Comparison of ENCODE assay signal across 8 mouse cellular contexts in the genomic region with DNA sequence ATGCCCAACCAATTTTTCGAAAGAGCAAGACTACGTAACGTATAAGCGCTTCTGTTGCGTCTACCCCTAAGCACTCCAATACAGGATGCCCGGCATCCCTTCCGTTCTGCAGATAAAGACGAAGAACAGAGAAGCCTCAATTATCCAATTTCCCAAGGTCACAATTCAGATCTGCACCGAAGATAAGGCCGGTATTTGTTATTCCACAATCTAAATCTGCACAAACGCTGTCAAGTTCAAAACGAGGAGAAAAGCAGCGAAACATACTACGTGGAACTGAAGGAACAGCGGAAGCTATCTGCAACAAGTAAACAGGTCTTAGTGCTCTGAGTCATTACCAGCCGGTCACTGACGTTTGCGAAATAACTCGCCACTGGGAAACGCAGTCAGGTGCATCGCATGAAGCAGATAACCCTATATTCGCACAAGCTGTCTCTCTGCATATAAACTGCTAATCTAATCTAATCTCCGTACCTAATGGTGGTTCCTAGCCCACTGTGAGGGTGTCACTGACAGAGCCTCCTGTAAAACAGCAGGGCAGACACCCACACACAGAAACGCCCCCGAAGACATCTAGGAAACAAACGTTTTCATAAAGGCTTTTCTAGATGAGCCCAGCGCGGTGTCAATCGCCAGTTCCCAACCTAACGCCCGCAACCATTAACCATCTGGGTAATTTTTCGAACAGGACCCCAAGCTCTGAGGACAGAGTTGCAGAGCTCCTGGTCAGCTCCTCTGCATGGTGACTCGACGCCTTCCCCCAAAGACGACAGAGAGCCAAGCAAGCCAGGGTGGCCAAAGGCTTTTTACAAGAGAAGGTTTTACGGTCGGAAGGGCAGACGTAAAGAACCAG. TPM values are rescaled to one million over a fixed set of nuclear protein-coding genes. Genes with fewer than 3 reads are reported as not detected.
DNase-seq lines count a peak whose midpoint lies in the region; ATAC-seq and TF ChIP-seq lines count a peak whose summit lies in the region.

No protein-coding gene starts in this region.

- no peak for TF ChIP-seq RAD21 in MEL (IDR thresholded peaks at IDR 0.05; ENCODE audit: low read depth, low read length)

- ATAC-seq in frontal cortex, adult (ENCODE audit: low TSS enrichment) = peak; percentile 28
- ATAC-seq in erythroid progenitor cell, adult 5-6 weeks (replicated peaks; ENCODE audit: low FRiP score, poor library complexity, severe bottlenecking) = peak; percentile 33; the same call in 1 of the 2 replicates
- ATAC-seq in intestine, embryonic 16.5 days = peak; percentile 4; the same call in 1 of the 2 replicates

- H3K4me2 ChIP-seq in intestine, embryonic 16.5 days (ENCODE audit: low read depth, low read length) = peak overlapping the region; percentile 49

- H3K4me1 ChIP-seq in MEL (ENCODE audit: control insufficient read depth in 1 of 2, insufficient read depth in 2 of 2, low read length in 2 of 2) = peaks cover 6 to 16% of the 10 kb centered on the region in 2 experiments
- H3K4me1 ChIP-seq in intestine, embryonic 16.5 days (ENCODE audit: control insufficient read depth, insufficient read depth, low read length) = peaks cover 16% of the 10 kb centered on the region

- H3K36me3 ChIP-seq in MEL (ENCODE audit: control insufficient read depth in 1 of 2, insufficient read depth in 2 of 2, low read length in 2 of 2) = peaks cover 0 to 22% of the 10 kb centered on the region in 2 experiments; a peak in 2 of 4 replicates
- no peaks in the 10 kb centered on the region for H3K36me3 ChIP-seq in intestine, embryonic 16.5 days (ENCODE audit: control insufficient read depth, insufficient read depth, low read length)
- 0 out of 2 replicates have a peak, but pooled peaks cover 2% of the 10 kb centered on the region for H3K36me3 ChIP-seq in splenic B cell, adult 2 months (ENCODE audit: control insufficient read depth, insufficient read depth, low read length, poor library complexity, severe bottlenecking)

- no peak for DNase-seq in frontal cortex, postnatal 14 days (ENCODE audit: low spot score in 2 of 2)
- peak; percentile 73 for DNase-seq in MEL (ENCODE audit: low read depth, low spot score)
- peak; percentile 26 to 30 for DNase-seq in lung, postnatal 4 days
- DNase-seq in splenic B cell, adult 2 months (ENCODE audit: low read depth, low spot score) = peak; percentile 76
- DNase-seq in left cerebral cortex, adult 18-20 months (ENCODE audit: low spot score in 2 of 2) = no peak

- peak in 1 of 2 experiments; percentile 16; a peak in 1 of 4 replicates for TF ChIP-seq EP300 in MEL (IDR thresholded peaks at IDR 0.05; ENCODE audit: low read depth in 1 of 2, low read length in 2 of 2)

- TF ChIP-seq CTCF in MEL (IDR thresholded peaks at IDR 0.05 in 2 of 3, conservative IDR thresholded peaks at IDR 0.05 in 1 of 3; ENCODE audit: control insufficient read depth in 1 of 3, insufficient read depth in 1 of 3, low read depth in 2 of 3, low read length in 3 of 3, poor library complexity in 1 of 3, severe bottlenecking in 1 of 3) = no peak

- H3K27me3 ChIP-seq in MEL (ENCODE audit: control insufficient read depth in 1 of 2, insufficient read depth in 2 of 2, low read length in 2 of 2) = no peaks in the 10 kb centered on the region
- no peaks in the 10 kb centered on the region for H3K27me3 ChIP-seq in intestine, embryonic 16.5 days (replicated peaks; ENCODE audit: control insufficient read depth, insufficient read depth, low read length)
- H3K27me3 ChIP-seq in splenic B cell, adult 2 months (ENCODE audit: control insufficient read depth, insufficient read depth, low read length, poor library complexity, severe bottlenecking) = no peaks in the 10 kb centered on the region

- H3K9me3 ChIP-seq in MEL (replicated peaks; ENCODE audit: insufficient read depth, low read length) = no peaks in the 10 kb centered on the region
- no peaks in the 10 kb centered on the region for H3K9me3 ChIP-seq in intestine, embryonic 16.5 days (ENCODE audit: control insufficient read depth, low read length)

- peak overlapping the region; percentile 70 to 86 for H3K4me3 ChIP-seq in MEL (ENCODE audit: control insufficient read depth in 1 of 2, insufficient read depth in 1 of 2, low read depth in 2 of 2, low read length in 2 of 2)
- peak overlapping the region; percentile 98 for H3K4me3 ChIP-seq in intestine, embryonic 16.5 days (ENCODE audit: low read length)

- H3K27ac ChIP-seq in MEL (ENCODE audit: control insufficient read depth, low read depth, low read length) = peak overlapping the region; percentile 59
- peak overlapping the region; percentile 69 for H3K27ac ChIP-seq in intestine, embryonic 16.5 days (ENCODE audit: low read length)

- 0 out of 4 replicates have a peak, but pooled peaks of 1 of the 2 experiments have one; percentile 11 for TF ChIP-seq POLR2A in MEL (IDR thresholded peaks at IDR 0.05; ENCODE audit: control insufficient read depth in 1 of 2, insufficient read depth in 1 of 2, low read depth in 1 of 2, low read length in 2 of 2, poor library complexity in 1 of 2)

- H3K79me2 ChIP-seq in MEL (ENCODE audit: control insufficient read depth, insufficient read depth, low read length, poor library complexity) = peaks cover 50% of the 10 kb centered on the region

- peak overlapping the region; percentile 81 for H3K9ac ChIP-seq in MEL (ENCODE audit: control insufficient read depth, low read depth, low read length, poor library complexity, severe bottlenecking)
- peak overlapping the region; percentile 87 for H3K9ac ChIP-seq in intestine, embryonic 16.5 days (ENCODE audit: low read depth, low read length)

- 23% methylated on average over 35 of the region's 38 CpGs for WGBS in intestine, embryonic 16.5 days

TF ChIP-seq in MEL, 35 proteins besides CTCF, POLR2A, EP300 and RAD21:
- peak; percentile 63 for TF ChIP-seq SIN3A (IDR thresholded peaks at IDR 0.05; ENCODE audit: low read length)
- TF ChIP-seq BHLHE40 (IDR thresholded peaks at IDR 0.05; ENCODE audit: borderline replicate concordance, low read depth, low read length) = peak; percentile 36; the same call in 1 of the 2 replicates
- peak; percentile 22; the same call in 1 of the 2 replicates for TF ChIP-seq GATA1 (IDR thresholded peaks at IDR 0.05; ENCODE audit: low read depth, low read length)
- no peak for TF ChIP-seq UBTF (IDR thresholded peaks at IDR 0.05; ENCODE audit: borderline replicate concordance, insufficient read depth, low read depth, low read length)
- TF ChIP-seq MXI1 (IDR thresholded peaks at IDR 0.05; ENCODE audit: low read depth, low read length) = peak; percentile 62
- TF ChIP-seq USF2 (IDR thresholded peaks at IDR 0.05; ENCODE audit: borderline replicate concordance in 1 of 2, insufficient read depth in 1 of 2, low read depth in 1 of 2, low read length in 2 of 2) = no peak
- peak; percentile 80 for TF ChIP-seq ETS1 (IDR thresholded peaks at IDR 0.05; ENCODE audit: low read depth, low read length)

RNA-seq across cellular contexts. Expression of gene Tbc1d15, which starts 0.8 kb away (rescaled TPM):
- 9.4 and 13.4 TPM in 2 replicates for total RNA-seq in MEL (2012; rRNA removed)
- 10 to 100 TPM in 1 of 2 experiments, not detected in 1; 46.4 TPM for polyA plus RNA-seq in MEL (2012; ENCODE audit: insufficient read depth in 1 of 2, insufficient read length in 2 of 2, low read depth in 1 of 2, low replicate concordance in 2 of 2, missing spikeins in 1 of 2)
- total RNA-seq in erythroid progenitor cell, adult 5-6 weeks (2015; ENCODE audit: low replicate concordance) = 38.1 and 41.4 TPM in 2 replicates
- 38.0 and 49.1 TPM in 2 replicates for total RNA-seq in erythroid progenitor cell, adult 5-6 weeks (2017; ENCODE audit: low replicate concordance)
- polyA plus RNA-seq in intestine, embryonic 16.5 days (2015; fragmentation: Nextera tagmentation; extraction: Ambion mirVana) = 56.2 and 58.7 TPM in 2 replicates
- total RNA-seq in left cerebral cortex, adult 18-20 months (2021) = 10 to 100 TPM; 49.8 to 59.9 TPM

Comparison
In these comparisons a context has a peak if more than half of its experiments do, and no peak if none do; other contexts are left out.
1. DNase-seq: peak in MEL (single experiment), lung, postnatal 4 days (2 of 2) and splenic B cell, adult 2 months (single experiment); none in frontal cortex, postnatal 14 days (0 of 2) and left cerebral cortex, adult 18-20 months (0 of 2).
2. Peak in every context shown above with its lines, with median percentiles within 50 percentile points of each other: ATAC-seq.